Mouse (Mus musculus) ES-Bruce4 (cell line): ENCODE measurements around the gene Wscd2.

Experiments used
- CTCF ChIP-seq: IDR thresholded peaks from one replicate; pipeline ENCODE4 v1.8.1; 2011; ENCODE audit warnings: low read depth, low read length
- EP300 ChIP-seq: IDR thresholded peaks from 2 replicates; pipeline ENCODE4 v1.6.1; 2011; ENCODE audit warnings: low read depth, low read length; ENCODE audit not compliant: insufficient read depth
- POLR2A ChIP-seq: IDR thresholded peaks from one replicate; pipeline ENCODE4 v1.8.1; 2011; ENCODE audit warnings: low read length; ENCODE audit not compliant: insufficient read depth

DNA sequence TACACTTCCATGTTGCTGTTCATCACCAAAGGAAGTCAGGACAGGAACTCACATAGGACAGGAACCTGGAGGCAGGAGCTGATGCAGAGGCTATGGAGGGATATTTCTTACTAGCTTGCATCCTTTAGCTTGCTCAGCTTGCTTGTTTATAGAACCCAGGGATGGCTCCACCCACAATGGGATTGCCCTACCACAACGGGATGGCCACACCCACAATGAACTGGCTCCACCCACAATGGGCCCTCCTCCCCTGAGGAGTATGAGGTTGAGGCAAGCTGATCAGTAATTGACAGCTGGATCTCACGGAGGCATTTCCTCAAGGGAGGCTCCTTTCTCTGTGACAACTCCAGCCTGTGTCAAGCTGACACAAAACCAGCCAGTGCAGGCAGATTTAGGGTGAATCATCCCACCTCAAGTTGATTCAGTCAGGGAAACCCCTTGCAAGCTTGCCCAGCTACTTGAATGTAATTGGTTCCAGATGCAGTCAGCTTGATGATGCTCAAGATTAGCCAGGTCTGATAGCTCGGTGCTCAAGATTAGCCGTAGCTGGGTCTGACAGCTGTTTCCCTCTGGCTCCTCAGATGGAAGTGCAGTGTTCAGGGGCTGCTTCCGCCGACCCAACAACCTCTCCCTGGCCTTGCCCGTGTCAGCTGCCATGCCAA lies 80.1 kb downstream of the Wscd2 start:
- TF ChIP-seq EP300 (no peak), CTCF (no peak), POLR2A (no peak)
